Mouse (Mus musculus) heart, postnatal 0 days (tissue): ENCODE measurements around the gene Ric8b.

Experiments
- CTCF ChIP-seq: IDR thresholded peaks from 2 replicates; pipeline ENCODE4 v1.5.1; 2016; ENCODE audit warnings: antibody characterized with exemption, control low read depth, low read depth
- EP300 ChIP-seq: IDR thresholded peaks from 2 replicates; pipeline ENCODE4 v1.6.1; 2016; ENCODE audit warnings: antibody characterized with exemption, low read depth

GRCm38 (mm10) chr10:84903742-84904141 lies 13.7 kb upstream of the Ric8b start:
- TF ChIP-seq CTCF (no peak), EP300 (no peak)
